Mouse (Mus musculus): Measurements from ENCODE around the gene Pigc. TPM values are rescaled to one million over a fixed set of nuclear protein-coding genes. Genes with fewer than 3 reads are reported as not detected.
A peak's percentile ranks its signal among the peaks of the same experiment; 100 is the strongest.

Gene Pigc
- polyA plus RNA-seq, 1 experiment from 2014 or later, result 35.7 TPM

DNA sequence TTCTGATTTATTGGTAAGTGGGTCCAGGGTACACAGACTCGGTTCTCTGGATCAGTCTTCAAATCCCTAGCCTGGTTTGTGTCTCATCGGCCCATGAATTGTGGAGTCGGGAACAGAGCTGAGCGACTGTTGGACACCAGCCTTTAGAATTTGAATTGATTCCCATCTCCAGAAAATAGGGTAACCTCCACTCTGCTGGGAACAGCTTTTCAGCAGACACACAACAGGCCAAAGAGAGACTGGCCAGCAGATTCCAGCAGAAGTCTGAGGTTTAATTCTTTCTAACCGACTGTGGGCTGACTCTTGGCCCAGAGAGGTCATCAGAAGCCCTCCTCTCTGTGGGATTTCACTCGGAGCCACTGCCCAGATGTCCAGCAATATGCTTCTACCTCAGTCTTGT lies 14.5 kb downstream of the Pigc start:
- H3K27me3 ChIP-seq (ENCODE audit: control insufficient read depth, insufficient read depth, low read length), result no peaks in the 10 kb centered on the region
- no peak overlapping the region for H3K9ac ChIP-seq (ENCODE audit: low read length)
- H3K4me3 ChIP-seq (ENCODE audit: low read depth, low read length), result no peak overlapping the region
- 69% methylated on average over 6 of the region's 6 CpGs for WGBS
- H3K27ac ChIP-seq (ENCODE audit: low read depth, low read length), result no peak overlapping the region
- H3K4me2 ChIP-seq, result no peak overlapping the region
- DNase-seq (ENCODE audit: low spot score, missing footprints) (peak; percentile 81), ATAC-seq (ENCODE audit: low FRiP score) (no peak)
- no peaks in the 10 kb centered on the region for H3K4me1 ChIP-seq (ENCODE audit: control insufficient read depth, insufficient read depth, low read length)
- H3K9me3 ChIP-seq (ENCODE audit: control insufficient read depth, low read length), result no peaks in the 10 kb centered on the region
- no peaks in the 10 kb centered on the region for H3K36me3 ChIP-seq (ENCODE audit: control insufficient read depth, insufficient read depth, low read length)

DNA sequence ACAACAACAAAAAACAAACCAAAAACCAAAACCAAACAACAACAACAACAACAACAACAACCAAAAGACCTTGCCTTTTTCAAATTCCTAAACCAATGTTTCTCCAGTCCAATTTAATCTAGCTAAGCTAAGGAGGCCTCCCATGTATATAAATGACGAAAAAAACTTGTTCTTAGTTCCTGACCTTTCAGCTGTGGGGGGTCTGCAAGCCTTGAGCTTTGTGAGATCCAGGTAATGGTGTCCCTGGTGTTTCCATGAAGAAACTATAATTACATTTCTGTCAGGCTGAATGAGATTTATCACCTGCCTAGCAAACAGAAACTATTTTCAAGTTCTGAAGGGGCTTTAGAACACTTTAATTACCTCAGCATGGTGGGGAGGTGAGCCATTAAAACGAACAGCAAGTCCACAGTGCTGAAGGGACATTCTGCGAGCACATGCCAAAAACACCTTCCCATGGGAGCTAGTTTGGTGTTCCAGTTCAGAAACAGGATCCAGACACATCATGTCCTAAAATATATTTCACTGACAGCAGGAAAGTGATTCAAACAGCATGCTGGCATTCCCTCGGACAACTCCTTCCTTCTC lies 15.1 kb downstream of the Pigc start:
- no peak overlapping the region for H3K27ac ChIP-seq (ENCODE audit: low read depth, low read length)
- no peaks in the 10 kb centered on the region for H3K9me3 ChIP-seq (ENCODE audit: control insufficient read depth, low read length)
- H3K4me1 ChIP-seq (ENCODE audit: control insufficient read depth, insufficient read depth, low read length), result no peaks in the 10 kb centered on the region
- WGBS, result 43% methylated on average over 4 of the region's 4 CpGs
- H3K27me3 ChIP-seq (ENCODE audit: control insufficient read depth, insufficient read depth, low read length), result no peaks in the 10 kb centered on the region
- H3K36me3 ChIP-seq (ENCODE audit: control insufficient read depth, insufficient read depth, low read length), result no peaks in the 10 kb centered on the region
- DNase-seq (ENCODE audit: low spot score, missing footprints), result no peak
- ATAC-seq (ENCODE audit: low FRiP score), result no peak
- no peak overlapping the region for H3K4me2 ChIP-seq
- no peak overlapping the region for H3K4me3 ChIP-seq (ENCODE audit: low read depth, low read length)
- H3K9ac ChIP-seq (ENCODE audit: low read length), result no peak overlapping the region

- no peak overlapping the region for H3K4me2 ChIP-seq
- H3K36me3 ChIP-seq (ENCODE audit: control insufficient read depth, insufficient read depth, low read length), result no peaks in the 10 kb centered on the region
- 74% methylated on average over 10 of the region's 10 CpGs for WGBS
- DNase-seq (ENCODE audit: low spot score, missing footprints) (peak; percentile 14), ATAC-seq (ENCODE audit: low FRiP score) (no peak)
- no peaks in the 10 kb centered on the region for H3K27me3 ChIP-seq (ENCODE audit: control insufficient read depth, insufficient read depth, low read length)
- H3K4me1 ChIP-seq (ENCODE audit: control insufficient read depth, insufficient read depth, low read length), result no peaks in the 10 kb centered on the region
- no peak overlapping the region for H3K27ac ChIP-seq (ENCODE audit: low read depth, low read length)
- H3K4me3 ChIP-seq (ENCODE audit: low read depth, low read length), result no peak overlapping the region
- H3K9ac ChIP-seq (ENCODE audit: low read length), result no peak overlapping the region
- H3K9me3 ChIP-seq (ENCODE audit: control insufficient read depth, low read length), result no peaks in the 10 kb centered on the region
These were observed 21.9 kb downstream of the Pigc start for GRCm38 (mm10) chr1:161990684-161991578.

- no peak overlapping the region for H3K27ac ChIP-seq (ENCODE audit: low read depth, low read length)
- H3K4me1 ChIP-seq (ENCODE audit: control insufficient read depth, insufficient read depth, low read length), result no peaks in the 10 kb centered on the region
- ATAC-seq (ENCODE audit: low FRiP score) (no peak), DNase-seq (ENCODE audit: low spot score, missing footprints) (peak; percentile 59)
- H3K9me3 ChIP-seq (ENCODE audit: control insufficient read depth, low read length), result no peaks in the 10 kb centered on the region
- H3K4me3 ChIP-seq (ENCODE audit: low read depth, low read length), result no peak overlapping the region
- H3K27me3 ChIP-seq (ENCODE audit: control insufficient read depth, insufficient read depth, low read length), result no peaks in the 10 kb centered on the region
- 95% methylated on average over 11 of the region's 11 CpGs for WGBS
- H3K9ac ChIP-seq (ENCODE audit: low read length), result no peak overlapping the region
- H3K36me3 ChIP-seq (ENCODE audit: control insufficient read depth, insufficient read depth, low read length), result no peaks in the 10 kb centered on the region
- no peak overlapping the region for H3K4me2 ChIP-seq
These were observed 22.9 kb downstream of the Pigc start for GRCm38 (mm10) chr1:161991846-161992245.

- no peaks in the 10 kb centered on the region for H3K27me3 ChIP-seq (ENCODE audit: control insufficient read depth, insufficient read depth, low read length)
- H3K9ac ChIP-seq (ENCODE audit: low read length), result no peak overlapping the region
- no peak overlapping the region for H3K27ac ChIP-seq (ENCODE audit: low read depth, low read length)
- H3K4me2 ChIP-seq, result no peak overlapping the region
- peak; percentile 23 for DNase-seq (ENCODE audit: low spot score, missing footprints)
- H3K36me3 ChIP-seq (ENCODE audit: control insufficient read depth, insufficient read depth, low read length), result no peaks in the 10 kb centered on the region
- H3K4me3 ChIP-seq (ENCODE audit: low read depth, low read length), result no peak overlapping the region
- no peak for ATAC-seq (ENCODE audit: low FRiP score)
- 93% methylated on average over 7 of the region's 7 CpGs for WGBS
- no peaks in the 10 kb centered on the region for H3K4me1 ChIP-seq (ENCODE audit: control insufficient read depth, insufficient read depth, low read length)
- no peaks in the 10 kb centered on the region for H3K9me3 ChIP-seq (ENCODE audit: control insufficient read depth, low read length)
These were observed 23.4 kb downstream of the Pigc start for GRCm38 (mm10) chr1:161992389-161992788.

DNA sequence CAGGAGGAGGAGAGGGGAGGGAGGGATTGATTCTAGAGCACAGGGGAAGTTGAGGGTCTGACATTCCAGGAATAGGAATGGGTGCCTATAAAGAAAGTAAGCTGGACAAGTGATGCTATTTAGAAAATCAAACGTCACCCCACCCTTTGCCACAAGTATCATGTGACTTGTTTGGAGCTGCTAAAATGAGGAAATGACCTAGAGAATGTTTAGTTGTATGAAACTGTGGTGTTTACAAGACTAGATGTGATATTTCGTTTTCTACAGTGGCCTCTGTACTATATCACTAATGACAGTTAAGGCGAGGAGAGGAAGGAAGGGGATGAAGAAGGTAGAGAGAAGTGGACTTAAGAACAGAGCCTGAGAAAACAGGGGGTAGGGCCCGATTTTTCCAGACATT lies 29.8 kb downstream of the Pigc start:
- Histone ChIP-seq H3K9ac (ENCODE audit: low read length) (no peak overlapping the region), H3K9me3 (ENCODE audit: control insufficient read depth, low read length) (no peaks in the 10 kb centered on the region), H3K27ac (ENCODE audit: low read depth, low read length) (no peak overlapping the region), H3K4me3 (ENCODE audit: low read depth, low read length) (no peak overlapping the region), H3K27me3 (ENCODE audit: control insufficient read depth, insufficient read depth, low read length) (no peaks in the 10 kb centered on the region), H3K36me3 (ENCODE audit: control insufficient read depth, insufficient read depth, low read length) (no peaks in the 10 kb centered on the region), H3K4me2 (no peak overlapping the region), H3K4me1 (ENCODE audit: control insufficient read depth, insufficient read depth, low read length) (peaks cover 5% of the 10 kb centered on the region; the same call in 1 of the 2 replicates)
- 65% methylated on average over 4 of the region's 4 CpGs for WGBS
- no peak for ATAC-seq (ENCODE audit: low FRiP score)
- no peak for DNase-seq (ENCODE audit: low spot score, missing footprints)

DNA sequence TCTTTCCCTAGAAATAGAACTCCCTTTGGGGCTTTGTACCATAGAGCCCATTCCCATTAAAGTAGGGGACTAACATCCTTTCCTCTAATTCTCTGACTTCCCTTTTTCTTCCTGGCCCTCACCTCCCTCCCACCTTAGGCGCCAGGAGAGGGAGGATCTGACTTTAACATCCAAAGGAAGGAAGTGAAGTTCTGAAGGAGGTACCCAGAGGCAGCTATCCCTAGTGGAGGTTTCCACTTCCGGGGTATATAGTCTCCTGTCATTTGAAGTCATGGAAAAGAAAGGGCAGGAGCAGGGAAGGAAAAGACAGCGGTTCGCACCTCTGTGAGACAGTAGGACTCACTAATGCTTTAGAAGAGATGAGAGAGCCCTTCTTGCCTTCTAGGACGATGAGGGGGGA lies 30.4 kb downstream of the Pigc start:
- H3K9ac ChIP-seq (ENCODE audit: low read length), result peak overlapping the region; percentile 54
- WGBS, result 48% methylated on average over 5 of the region's 5 CpGs
- H3K27ac ChIP-seq (ENCODE audit: low read depth, low read length), result no peak overlapping the region
- peaks cover 8% of the 10 kb centered on the region; the same call in 1 of the 2 replicates for H3K4me1 ChIP-seq (ENCODE audit: control insufficient read depth, insufficient read depth, low read length)
- DNase-seq (ENCODE audit: low spot score, missing footprints) (no peak), ATAC-seq (ENCODE audit: low FRiP score) (peak; percentile 31; the same call in 1 of the 2 replicates)
- H3K9me3 ChIP-seq (ENCODE audit: control insufficient read depth, low read length), result no peaks in the 10 kb centered on the region
- H3K4me3 ChIP-seq (ENCODE audit: low read depth, low read length), result no peak overlapping the region
- H3K36me3 ChIP-seq (ENCODE audit: control insufficient read depth, insufficient read depth, low read length), result no peaks in the 10 kb centered on the region
- H3K27me3 ChIP-seq (ENCODE audit: control insufficient read depth, insufficient read depth, low read length), result no peaks in the 10 kb centered on the region
- no peak overlapping the region for H3K4me2 ChIP-seq

GRCm38 (mm10) chr1:161999882-162000371 lies 30.9 kb downstream of the Pigc start:
- no peaks in the 10 kb centered on the region for H3K27me3 ChIP-seq (ENCODE audit: control insufficient read depth, insufficient read depth, low read length)
- H3K36me3 ChIP-seq (ENCODE audit: control insufficient read depth, insufficient read depth, low read length), result no peaks in the 10 kb centered on the region
- H3K4me2 ChIP-seq, result peak overlapping the region; percentile 32; the same call in 1 of the 2 replicates
- H3K9ac ChIP-seq (ENCODE audit: low read length), result peak overlapping the region; percentile 54
- peak; percentile 98 for DNase-seq (ENCODE audit: low spot score, missing footprints)
- no peaks in the 10 kb centered on the region for H3K9me3 ChIP-seq (ENCODE audit: control insufficient read depth, low read length)
- no peak overlapping the region for H3K4me3 ChIP-seq (ENCODE audit: low read depth, low read length)
- peak overlapping the region; percentile 40 for H3K27ac ChIP-seq (ENCODE audit: low read depth, low read length)
- ATAC-seq (ENCODE audit: low FRiP score), result peak; percentile 82
- WGBS, result 3% methylated on average over 4 of the region's 4 CpGs
- H3K4me1 ChIP-seq (ENCODE audit: control insufficient read depth, insufficient read depth, low read length), result peaks cover 12% of the 10 kb centered on the region

DNA sequence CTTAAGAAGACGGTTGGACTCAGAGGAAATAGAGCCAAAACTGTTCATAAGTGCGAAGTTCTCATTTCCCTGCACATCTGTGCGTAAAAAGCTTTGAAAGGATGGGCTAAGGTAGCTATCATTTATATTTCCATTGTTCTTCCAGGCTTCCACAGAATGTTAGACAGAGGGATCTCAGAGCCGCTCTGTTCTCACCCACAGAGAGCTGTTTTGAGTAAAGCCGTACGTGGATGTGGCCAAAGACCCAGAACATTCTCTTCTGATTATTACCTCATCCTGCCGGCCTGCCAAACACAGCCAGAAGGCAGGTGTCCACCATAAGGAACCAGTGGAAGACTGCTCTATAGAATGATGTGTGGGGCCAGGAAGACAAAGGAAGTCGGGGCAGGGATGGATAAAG lies 32.3 kb downstream of the Pigc start:
- no peak overlapping the region for H3K27ac ChIP-seq (ENCODE audit: low read depth, low read length)

More for the DNA sequence above, 32.3 kb downstream of the Pigc start:
- Histone ChIP-seq H3K4me1 (ENCODE audit: control insufficient read depth, insufficient read depth, low read length) (peaks cover 12% of the 10 kb centered on the region), H3K36me3 (ENCODE audit: control insufficient read depth, insufficient read depth, low read length) (no peaks in the 10 kb centered on the region), H3K4me2 (no peak overlapping the region), H3K27me3 (ENCODE audit: control insufficient read depth, insufficient read depth, low read length) (no peaks in the 10 kb centered on the region), H3K9me3 (ENCODE audit: control insufficient read depth, low read length) (no peaks in the 10 kb centered on the region), H3K9ac (ENCODE audit: low read length) (no peak overlapping the region), H3K4me3 (ENCODE audit: low read depth, low read length) (no peak overlapping the region)
- ATAC-seq (ENCODE audit: low FRiP score) (no peak), DNase-seq (ENCODE audit: low spot score, missing footprints) (no peak)
- 87% methylated on average over 8 of the region's 8 CpGs for WGBS
